Mouse (Mus musculus): Measurements from ENCODE around the gene Epb41l1.

GRCm38 (mm10) chr2:156408168-156408567 lies 12.5 kb upstream of the Epb41l1 start:
- no peak for TF ChIP-seq POLR2A (IDR thresholded peaks at IDR 0.05; ENCODE audit: borderline replicate concordance, extremely low read depth, insufficient read depth, insufficient read length, poor library complexity, severe bottlenecking)
- TF ChIP-seq CTCF (IDR thresholded peaks at IDR 0.05; ENCODE audit: borderline replicate concordance, extremely low read depth, insufficient read depth, insufficient read length): no peak

All from brain, embryonic 14.5 days (tissue).